Mouse (Mus musculus): ENCODE results near the gene Upf2. TPM values are rescaled to one million over a fixed set of nuclear protein-coding genes. Genes with fewer than 3 reads are reported as not detected.
"Not testable (repeated sequence)": the region's sequence is repeated elsewhere in the genome, so short reads cannot be mapped to it uniquely, and the experiment has no call there.

Upf2 gene
- polyA plus RNA-seq, 1 experiment from 2014 or later, result 5.8 TPM

GRCm38 (mm10) chr2:6003949-6004348 is 52.7 kb downstream of the Upf2 start:
- H3K9me3 ChIP-seq (ENCODE audit: low read length), result no peaks in the 10 kb centered on the region
- no peaks in the 10 kb centered on the region for H3K4me1 ChIP-seq (ENCODE audit: insufficient read depth, low read depth, low read length)
- DNase-seq (ENCODE audit: low spot score), result no peak
- H3K27ac ChIP-seq (ENCODE audit: low read length), result no peak overlapping the region
- TF ChIP-seq EP300 (IDR thresholded peaks at IDR 0.05) (no peak), CTCF (IDR thresholded peaks at IDR 0.05) (no peak)
- no peak overlapping the region for H3K4me2 ChIP-seq (replicated peaks; ENCODE audit: low read depth, low read length)
- H3K4me3 ChIP-seq (ENCODE audit: low read depth, low read length), result no peak overlapping the region
- no peaks in the 10 kb centered on the region for H3K27me3 ChIP-seq (replicated peaks; ENCODE audit: insufficient read depth, low read length)
- no peak for ATAC-seq
- H3K9ac ChIP-seq (replicated peaks; ENCODE audit: low read depth), result no peak overlapping the region
- WGBS, result 82% methylated on average over 3 of the region's 3 CpGs
- no peaks in the 10 kb centered on the region; the same call in 1 of the 2 replicates for H3K36me3 ChIP-seq (ENCODE audit: insufficient read depth, low read length)

GRCm38 (mm10) chr2:6014532-6014931 is 63.3 kb downstream of the Upf2 start:
- 0 out of 2 replicates have a peak, but pooled peaks cover 7% of the 10 kb centered on the region for H3K36me3 ChIP-seq (ENCODE audit: insufficient read depth, low read length)
- no peak for TF ChIP-seq EP300 (IDR thresholded peaks at IDR 0.05)
- no peak for TF ChIP-seq CTCF (IDR thresholded peaks at IDR 0.05)
- no peaks in the 10 kb centered on the region for H3K9me3 ChIP-seq (ENCODE audit: low read length)
- H3K27ac ChIP-seq (ENCODE audit: low read length), result no peak overlapping the region
- ATAC-seq, result peak; percentile 50; the same call in 1 of the 2 replicates
- H3K4me3 ChIP-seq (ENCODE audit: low read depth, low read length), result no peak overlapping the region
- no peak for DNase-seq (ENCODE audit: low spot score)
- WGBS, result 63% methylated on average over 5 of the region's 5 CpGs
- no peak overlapping the region for H3K9ac ChIP-seq (replicated peaks; ENCODE audit: low read depth)
- H3K27me3 ChIP-seq (replicated peaks; ENCODE audit: insufficient read depth, low read length), result no peaks in the 10 kb centered on the region
- H3K4me1 ChIP-seq (ENCODE audit: insufficient read depth, low read depth, low read length), result no peaks in the 10 kb centered on the region
- H3K4me2 ChIP-seq (replicated peaks; ENCODE audit: low read depth, low read length), result no peak overlapping the region

- DNase-seq (ENCODE audit: low spot score), result peak; percentile 15
- H3K27me3 ChIP-seq (replicated peaks; ENCODE audit: insufficient read depth, low read length); H3K4me1 ChIP-seq (ENCODE audit: insufficient read depth, low read depth, low read length); H3K9me3 ChIP-seq (ENCODE audit: low read length); H3K4me3 ChIP-seq (ENCODE audit: low read depth, low read length); H3K36me3 ChIP-seq (ENCODE audit: insufficient read depth, low read length); H3K4me2 ChIP-seq (replicated peaks; ENCODE audit: low read depth, low read length); H3K27ac ChIP-seq (ENCODE audit: low read length); H3K9ac ChIP-seq (replicated peaks; ENCODE audit: low read depth): not testable (repeated sequence)
- TF ChIP-seq EP300 (IDR thresholded peaks at IDR 0.05), result peak; percentile 82
- WGBS, result 40% methylated on average over 6 of the region's 6 CpGs
- ATAC-seq, result peak; percentile 48; the same call in 1 of the 2 replicates
Measured at GRCm38 (mm10) chr2:6015182-6015581, 63.9 kb downstream of the Upf2 start.

GRCm38 (mm10) chr2:6020570-6020969 is 69.3 kb downstream of the Upf2 start:
- Histone ChIP-seq H3K9ac (replicated peaks; ENCODE audit: low read depth) (no peak overlapping the region), H3K4me1 (ENCODE audit: insufficient read depth, low read depth, low read length) (no peaks in the 10 kb centered on the region), H3K9me3 (ENCODE audit: low read length) (no peaks in the 10 kb centered on the region), H3K27ac (ENCODE audit: low read length) (no peak overlapping the region), H3K27me3 (replicated peaks; ENCODE audit: insufficient read depth, low read length) (no peaks in the 10 kb centered on the region), H3K36me3 (ENCODE audit: insufficient read depth, low read length) (peaks cover 11% of the 10 kb centered on the region; the same call in 1 of the 2 replicates), H3K4me3 (ENCODE audit: low read depth, low read length) (no peak overlapping the region), H3K4me2 (replicated peaks; ENCODE audit: low read depth, low read length) (no peak overlapping the region)
- ATAC-seq (no peak), DNase-seq (ENCODE audit: low spot score) (no peak)
- TF ChIP-seq EP300 (IDR thresholded peaks at IDR 0.05), result no peak
- TF ChIP-seq CTCF (IDR thresholded peaks at IDR 0.05), result no peak

GRCm38 (mm10) chr2:6042644-6043043 is 91.4 kb downstream of the Upf2 start:
- ATAC-seq (no peak), DNase-seq (ENCODE audit: low spot score) (no peak)
- Histone ChIP-seq H3K9ac (replicated peaks; ENCODE audit: low read depth) (no peak overlapping the region), H3K4me1 (ENCODE audit: insufficient read depth, low read depth, low read length) (no peaks in the 10 kb centered on the region), H3K4me2 (replicated peaks; ENCODE audit: low read depth, low read length) (no peak overlapping the region), H3K27ac (ENCODE audit: low read length) (no peak overlapping the region), H3K4me3 (ENCODE audit: low read depth, low read length) (no peak overlapping the region), H3K27me3 (replicated peaks; ENCODE audit: insufficient read depth, low read length) (no peaks in the 10 kb centered on the region), H3K36me3 (ENCODE audit: insufficient read depth, low read length) (0 out of 2 replicates have a peak, but pooled peaks cover 8% of the 10 kb centered on the region), H3K9me3 (ENCODE audit: low read length) (no peaks in the 10 kb centered on the region)
- TF ChIP-seq EP300 (IDR thresholded peaks at IDR 0.05) (no peak), CTCF (IDR thresholded peaks at IDR 0.05) (no peak)
- WGBS, result 91% methylated on average over 1 of the region's 1 CpGs

- H3K9me3 ChIP-seq (ENCODE audit: low read length), result no peaks in the 10 kb centered on the region
- no peak overlapping the region for H3K4me2 ChIP-seq (replicated peaks; ENCODE audit: low read depth, low read length)
- no peak for DNase-seq (ENCODE audit: low spot score)
- no peaks in the 10 kb centered on the region for H3K27me3 ChIP-seq (replicated peaks; ENCODE audit: insufficient read depth, low read length)
- no peak overlapping the region for H3K9ac ChIP-seq (replicated peaks; ENCODE audit: low read depth)
- no peak for ATAC-seq
- H3K27ac ChIP-seq (ENCODE audit: low read length), result no peak overlapping the region
- WGBS, result 75% methylated on average over 7 of the region's 7 CpGs
- no peak overlapping the region for H3K4me3 ChIP-seq (ENCODE audit: low read depth, low read length)
- H3K36me3 ChIP-seq (ENCODE audit: insufficient read depth, low read length), result peaks cover 12% of the 10 kb centered on the region; the same call in 1 of the 2 replicates
- no peak for TF ChIP-seq CTCF (IDR thresholded peaks at IDR 0.05)
- TF ChIP-seq EP300 (IDR thresholded peaks at IDR 0.05), result no peak
- H3K4me1 ChIP-seq (ENCODE audit: insufficient read depth, low read depth, low read length), result no peaks in the 10 kb centered on the region
Measured at GRCm38 (mm10) chr2:6046796-6047195, 95.5 kb downstream of the Upf2 start.

- ATAC-seq, result peak; percentile 80
- TF ChIP-seq EP300 (IDR thresholded peaks at IDR 0.05) (no peak), CTCF (IDR thresholded peaks at IDR 0.05) (no peak)
- Histone ChIP-seq H3K27me3 (replicated peaks; ENCODE audit: insufficient read depth, low read length) (no peaks in the 10 kb centered on the region), H3K4me3 (ENCODE audit: low read depth, low read length) (no peak overlapping the region), H3K27ac (ENCODE audit: low read length) (no peak overlapping the region), H3K9ac (replicated peaks; ENCODE audit: low read depth) (no peak overlapping the region), H3K4me2 (replicated peaks; ENCODE audit: low read depth, low read length) (no peak overlapping the region), H3K9me3 (ENCODE audit: low read length) (no peaks in the 10 kb centered on the region), H3K36me3 (ENCODE audit: insufficient read depth, low read length) (peaks cover 22% of the 10 kb centered on the region; the same call in 1 of the 2 replicates), H3K4me1 (ENCODE audit: insufficient read depth, low read depth, low read length) (no peaks in the 10 kb centered on the region)
- DNase-seq (ENCODE audit: low spot score), result peak; percentile 42
- 49% methylated on average over 4 of the region's 4 CpGs for WGBS
Measured at GRCm38 (mm10) chr2:6048570-6048969, 97.3 kb downstream of the Upf2 start.

All from lung, postnatal 0 days (tissue).